24 mouse cellular contexts compared by ENCODE assay signal in the genomic region with DNA sequence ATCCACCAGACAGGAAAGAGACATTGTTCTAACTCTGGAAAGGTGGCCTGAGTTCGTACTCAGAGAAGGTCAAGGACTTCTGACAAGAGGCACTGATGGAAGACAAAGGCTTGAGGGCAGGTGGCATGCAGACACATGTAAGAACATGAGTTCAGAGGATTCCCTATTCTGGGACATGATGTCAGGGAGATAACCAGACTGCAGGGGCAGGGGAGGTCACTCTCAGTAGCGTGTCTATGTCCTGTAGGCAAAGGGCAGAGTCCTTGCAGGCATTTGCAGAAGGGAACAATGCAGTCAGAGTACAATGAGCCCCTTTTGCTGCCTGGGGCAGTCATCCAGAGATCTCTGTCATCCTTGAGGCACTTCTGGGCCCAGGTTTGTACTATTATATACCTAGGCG. TPM values are rescaled to one million over a fixed set of nuclear protein-coding genes. Genes with fewer than 3 reads are reported as not detected.
DNase-seq lines count a peak whose midpoint lies in the region; ATAC-seq and TF ChIP-seq lines count a peak whose summit lies in the region.
"Had no signal": no experiment of that assay in that cellular context is flagged by ENCODE, and none has a peak within 500 bp of the region (broad histone marks: within the 10 kb centered on the region; RNA-seq: fewer than 3 reads in every experiment).

No protein-coding gene starts in this region.

- peaks cover 20% of the 10 kb centered on the region for H3K4me1 ChIP-seq in heart, embryonic 11.5 days (ENCODE audit: control insufficient read depth, insufficient read depth, low read length)
- no peaks in the 10 kb centered on the region for H3K4me1 ChIP-seq in liver, embryonic 16.5 days (ENCODE audit: control insufficient read depth, low read depth, low read length)
- H3K4me1 ChIP-seq in heart, postnatal 0 days (ENCODE audit: control insufficient read depth, insufficient read depth) = peaks cover 23% of the 10 kb centered on the region
- H3K4me1 ChIP-seq: embryonic facial prominence, embryonic 10.5 days; forebrain, embryonic 13.5 days had no signal

- H3K4me3 ChIP-seq in gastrocnemius, adult 2 months = no peak overlapping the region
- H3K4me3 ChIP-seq in heart, embryonic 11.5 days (ENCODE audit: low read depth, low read length) = no peak overlapping the region
- H3K4me3 ChIP-seq in liver, embryonic 16.5 days (ENCODE audit: low read depth, low read length) = no peak overlapping the region
- H3K4me3 ChIP-seq in heart, postnatal 0 days (ENCODE audit: low read depth, low read length) = no peak overlapping the region
- H3K4me3 ChIP-seq: embryonic facial prominence, embryonic 10.5 days; forebrain, embryonic 13.5 days had no signal

- H3K27ac ChIP-seq in gastrocnemius, adult 2 months = peak overlapping the region; percentile 59
- peak overlapping the region; percentile 82 for H3K27ac ChIP-seq in heart, embryonic 11.5 days (ENCODE audit: low read depth, low read length)
- no peak overlapping the region for H3K27ac ChIP-seq in liver, embryonic 16.5 days (ENCODE audit: low read length)
- peak overlapping the region; percentile 82 for H3K27ac ChIP-seq in heart, postnatal 0 days (ENCODE audit: low read depth)
- H3K27ac ChIP-seq: embryonic facial prominence, embryonic 10.5 days; forebrain, embryonic 13.5 days had no signal

- DNase-seq in gastrocnemius, adult 2 months = no peak
- no peak for DNase-seq in gastrocnemius, adult 8-10 months (ENCODE audit: low spot score in 2 of 2)
- DNase-seq in heart, postnatal 14 days = no peak
- DNase-seq in liver = no peak
- peak; percentile 61 for DNase-seq in heart, postnatal 0 days (ENCODE audit: low spot score)
- DNase-seq in retina, postnatal 1 day = no peak
- DNase-seq: adrenal gland, adult 8-10 months; adrenal gland, postnatal 36 days; B cell, adult 2 months; cerebellum, adult 2 months; cerebellum, postnatal 10 days; forebrain, postnatal 0 days; gastrocnemius, postnatal 10 days; kidney, adult 18-20 months had no signal

- intact Hi-C loops in gastrocnemius, adult 2 months (cut with DNase I) = no loop called here
- intact Hi-C loops in heart, postnatal 14 days (cut with DNase I) = no loop called here

- no peaks in the 10 kb centered on the region for H3K9me3 ChIP-seq in heart, embryonic 11.5 days (replicated peaks; ENCODE audit: control insufficient read depth, low read length)
- no peaks in the 10 kb centered on the region for H3K9me3 ChIP-seq in liver, embryonic 16.5 days (replicated peaks; ENCODE audit: control insufficient read depth, low read length)
- H3K9me3 ChIP-seq in heart, postnatal 0 days (replicated peaks; ENCODE audit: control insufficient read depth, low read length) = no peaks in the 10 kb centered on the region
- H3K9me3 ChIP-seq: embryonic facial prominence, embryonic 10.5 days; forebrain, embryonic 13.5 days; G1E had no signal

- TF ChIP-seq EP300 in heart, postnatal 0 days (IDR thresholded peaks at IDR 0.05; ENCODE audit: low read depth) = no peak

- no peaks in the 10 kb centered on the region for H3K36me3 ChIP-seq in heart, embryonic 11.5 days (ENCODE audit: control insufficient read depth, insufficient read depth, low read length)
- no peaks in the 10 kb centered on the region for H3K36me3 ChIP-seq in liver, embryonic 16.5 days (ENCODE audit: control insufficient read depth, insufficient read depth)
- H3K36me3 ChIP-seq in heart, postnatal 0 days (replicated peaks; ENCODE audit: control insufficient read depth, insufficient read depth, low read length) = no peaks in the 10 kb centered on the region; the same call in 1 of the 2 replicates
- H3K36me3 ChIP-seq: embryonic facial prominence, embryonic 10.5 days; G1E had no signal

- no peak overlapping the region for H3K9ac ChIP-seq in heart, embryonic 11.5 days (ENCODE audit: low read depth, low read length)
- no peak overlapping the region for H3K9ac ChIP-seq in liver, embryonic 16.5 days (ENCODE audit: low read depth, low read length)
- H3K9ac ChIP-seq in heart, postnatal 0 days (replicated peaks; ENCODE audit: low read depth, low read length) = no peak overlapping the region
- H3K9ac ChIP-seq: forebrain, embryonic 13.5 days; forebrain, postnatal 0 days had no signal

- no peaks in the 10 kb centered on the region for H3K27me3 ChIP-seq in heart, embryonic 11.5 days (ENCODE audit: control insufficient read depth, insufficient read depth, low read length)
- no peaks in the 10 kb centered on the region for H3K27me3 ChIP-seq in liver, embryonic 16.5 days (ENCODE audit: control insufficient read depth, insufficient read depth, low read depth, low read length)
- H3K27me3 ChIP-seq in heart, postnatal 0 days (ENCODE audit: control insufficient read depth, insufficient read depth, low read length) = no peaks in the 10 kb centered on the region
- H3K27me3 ChIP-seq: forebrain, embryonic 13.5 days had no signal

- 46% methylated on average over 3 of the region's 3 CpGs for WGBS in heart, embryonic 11.5 days (ENCODE audit: insufficient replicate concordance)
- WGBS in liver, embryonic 16.5 days (ENCODE audit: insufficient replicate concordance) = 44% methylated on average over 3 of the region's 3 CpGs
- 35% methylated on average over 3 of the region's 3 CpGs for WGBS in heart, postnatal 0 days

- no peak for ATAC-seq in heart, embryonic 11.5 days (replicated peaks; ENCODE audit: insufficient number of reproducible peaks, low FRiP score, low TSS enrichment)
- peak; percentile 50 for ATAC-seq in liver, embryonic 16.5 days (ENCODE audit: low read depth)
- peak; percentile 72 for ATAC-seq in heart, postnatal 0 days (ENCODE audit: insufficient read depth, low read depth)
- ATAC-seq: CD4-positive, CD25-positive, alpha-beta regulatory T cell, adult 4 months; forebrain, embryonic 13.5 days; forebrain, postnatal 0 days; hindbrain, embryonic 16.5 days; inflammation-experienced regulatory T-cells, adult 6 months had no signal

- no peak overlapping the region for H3K4me2 ChIP-seq in heart, embryonic 11.5 days
- H3K4me2 ChIP-seq in liver, embryonic 16.5 days (ENCODE audit: low read depth, low read length) = no peak overlapping the region
- no peak overlapping the region for H3K4me2 ChIP-seq in heart, postnatal 0 days (ENCODE audit: low read depth, low read length)
- H3K4me2 ChIP-seq: forebrain, embryonic 13.5 days had no signal

- TF ChIP-seq CTCF in gastrocnemius, adult 2 months (IDR thresholded peaks at IDR 0.05) = no peak
- TF ChIP-seq CTCF in heart, postnatal 0 days (IDR thresholded peaks at IDR 0.05; ENCODE audit: low read depth) = no peak

RNA-seq across cellular contexts. Expression of a gene that starts 21.9 kb away (rescaled TPM):
- total RNA-seq in gastrocnemius, adult 2 months (2021) = 10 to 100 TPM; 23.7 to 33.6 TPM
- total RNA-seq in gastrocnemius, adult 8-10 months (2022) = 10 to 100 TPM; 25.0 to 34.8 (median 27.7) TPM
- polyA plus RNA-seq in heart, embryonic 11.5 days (2014; fragmentation: Nextera tagmentation; extraction: Ambion mirVana) = 60.2 and 65.1 TPM in 2 replicates
- total RNA-seq in heart, postnatal 14 days (2021) = 10 to 100 TPM; 46.1 to 49.5 TPM
- polyA plus RNA-seq in liver, embryonic 16.5 days (2015; fragmentation: Nextera tagmentation; extraction: Ambion mirVana) = 23.0 and 24.5 TPM in 2 replicates
- total RNA-seq in heart, postnatal 0 days (2014; rRNA removed; ENCODE audit: low replicate concordance) = 47.8 and 51.7 TPM in 2 replicates
- polyA plus RNA-seq in heart, postnatal 0 days (2015; fragmentation: Nextera tagmentation; extraction: Ambion mirVana) = 82.5 and 83.7 TPM in 2 replicates

RNA-seq across cellular contexts. Expression of a gene that starts 50.0 kb away (rescaled TPM):
- not detected for total RNA-seq in gastrocnemius, adult 2 months (2021)
- total RNA-seq in gastrocnemius, adult 8-10 months (2022) = 1 to 10 TPM in 1 of 4 experiments, not detected in 3; 1.4 TPM
- 1.4 TPM in 1 of 2 replicates, not detected in the other for polyA plus RNA-seq in heart, embryonic 11.5 days (2014; fragmentation: Nextera tagmentation; extraction: Ambion mirVana)
- total RNA-seq in heart, postnatal 14 days (2021) = not detected
- polyA plus RNA-seq in liver, embryonic 16.5 days (2015; fragmentation: Nextera tagmentation; extraction: Ambion mirVana) = 679 TPM in 2 replicates
- total RNA-seq in heart, postnatal 0 days (2014; rRNA removed; ENCODE audit: low replicate concordance) = not detected in 2 replicates
- polyA plus RNA-seq in heart, postnatal 0 days (2015; fragmentation: Nextera tagmentation; extraction: Ambion mirVana) = 0.23 and 0.83 TPM in 2 replicates
- total RNA-seq: forebrain, postnatal 0 days; G1E had no signal
- polyA plus RNA-seq: CD4-positive, CD25-positive, alpha-beta regulatory T cell, adult 4 months; cerebellum, adult 2 months; embryonic facial prominence, embryonic 10.5 days; embryonic facial prominence, embryonic 14.5 days; forebrain, embryonic 13.5 days; forebrain, postnatal 0 days; G1E; hindbrain, embryonic 11.5 days; hindbrain, embryonic 16.5 days; inflammation-experienced regulatory T-cells, adult 6 months had no signal
